Comparison of ENCODE assay signal across 9 mouse cellular contexts in genomic region chr10:103027931-103028252, GRCm38 (mm10). TPM values are rescaled to one million over a fixed set of nuclear protein-coding genes. Genes with fewer than 3 reads are reported as not detected.
A peak's percentile ranks its signal among the peaks of the same experiment; 100 is the strongest.
DNase-seq lines count a peak whose midpoint lies in the region; ATAC-seq lines count a peak whose summit lies in the region.
"Had no signal": no experiment of that assay in that cellular context is flagged by ENCODE, and none has a peak within 500 bp of the region (broad histone marks: within the 10 kb centered on the region; RNA-seq: fewer than 3 reads in every experiment).

No protein-coding gene starts in this region.

- no peak for DNase-seq in neural tube, embryonic 11.5 days (ENCODE audit: low spot score)
- no peak for DNase-seq in neural tube, embryonic 10.5 days (ENCODE audit: extremely low spot score, low spot score)
- peak; percentile 74 for DNase-seq in limb, embryonic 11.5 days (ENCODE audit: low spot score)
- no peak for DNase-seq in urinary bladder, postnatal 25 days (ENCODE audit: low spot score)
- DNase-seq: thymus, postnatal 14 days had no signal

- H3K27ac ChIP-seq in neural tube, embryonic 11.5 days (ENCODE audit: low read depth, low read length), result no peak overlapping the region
- peak overlapping the region; percentile 33 for H3K27ac ChIP-seq in forebrain, embryonic 12.5 days
- no peak overlapping the region for H3K27ac ChIP-seq in limb, embryonic 11.5 days (replicated peaks; ENCODE audit: low read depth, low read length)
- no peak overlapping the region for H3K27ac ChIP-seq in neural tube, embryonic 15.5 days (replicated peaks)

- no peaks in the 10 kb centered on the region for H3K36me3 ChIP-seq in neural tube, embryonic 11.5 days (ENCODE audit: control insufficient read depth, insufficient read depth, low read length)
- no peaks in the 10 kb centered on the region for H3K36me3 ChIP-seq in forebrain, embryonic 12.5 days (replicated peaks)
- H3K36me3 ChIP-seq in limb, embryonic 11.5 days (ENCODE audit: control insufficient read depth, insufficient read depth, low read length), result no peaks in the 10 kb centered on the region
- no peaks in the 10 kb centered on the region for H3K36me3 ChIP-seq in neural tube, embryonic 15.5 days

- no peak for ATAC-seq in neural tube, embryonic 11.5 days (ENCODE audit: insufficient read depth, low FRiP score, low TSS enrichment)
- no peak for ATAC-seq in forebrain, embryonic 12.5 days (ENCODE audit: low FRiP score)
- 0 out of 2 replicates have a peak, but pooled peaks have one; percentile 0 for ATAC-seq in limb, embryonic 11.5 days (ENCODE audit: insufficient number of reproducible peaks, low FRiP score, low TSS enrichment, low read depth)
- no peak; the same call in 1 of the 2 replicates for ATAC-seq in neural tube, embryonic 15.5 days (ENCODE audit: low FRiP score)
- ATAC-seq in activated CD4-positive, CD25-positive, alpha-beta regulatory T cell, adult 4 months, result no peak
- no peak for ATAC-seq in inflammation-experienced regulatory T-cells, adult 6 months

- peak overlapping the region; percentile 52 for H3K4me2 ChIP-seq in neural tube, embryonic 11.5 days (ENCODE audit: low read depth)
- peak overlapping the region; percentile 53 for H3K4me2 ChIP-seq in forebrain, embryonic 12.5 days
- H3K4me2 ChIP-seq in limb, embryonic 11.5 days (ENCODE audit: low read depth, severe bottlenecking), result peak overlapping the region; percentile 60
- H3K4me2 ChIP-seq in neural tube, embryonic 15.5 days, result peak overlapping the region; percentile 52; the same call in 1 of the 2 replicates

- H3K4me3 ChIP-seq in neural tube, embryonic 11.5 days (ENCODE audit: low read depth, low read length), result peak overlapping the region; percentile 35
- H3K4me3 ChIP-seq in forebrain, embryonic 12.5 days (replicated peaks), result peak overlapping the region; percentile 37
- H3K4me3 ChIP-seq in limb, embryonic 11.5 days (ENCODE audit: low read depth, low read length), result peak overlapping the region; percentile 39
- peak overlapping the region; percentile 23; the same call in 1 of the 2 replicates for H3K4me3 ChIP-seq in neural tube, embryonic 15.5 days (replicated peaks)

- WGBS in neural tube, embryonic 11.5 days, result 0% methylated on average over 15 of the region's 15 CpGs
- WGBS in forebrain, embryonic 12.5 days, result under 1% methylated on average over 15 of the region's 15 CpGs
- WGBS in limb, embryonic 11.5 days, result under 1% methylated on average over 15 of the region's 15 CpGs
- under 1% methylated on average over 15 of the region's 15 CpGs for WGBS in neural tube, embryonic 15.5 days

- H3K27me3 ChIP-seq in neural tube, embryonic 11.5 days (ENCODE audit: control insufficient read depth, insufficient read depth, low read length), result peaks cover 72% of the 10 kb centered on the region
- peaks cover 60% of the 10 kb centered on the region for H3K27me3 ChIP-seq in forebrain, embryonic 12.5 days
- peaks cover 25% of the 10 kb centered on the region for H3K27me3 ChIP-seq in limb, embryonic 11.5 days (ENCODE audit: control insufficient read depth, insufficient read depth, low read length)
- H3K27me3 ChIP-seq in neural tube, embryonic 15.5 days (replicated peaks), result peaks cover 62% of the 10 kb centered on the region

- H3K9me3 ChIP-seq in neural tube, embryonic 11.5 days (ENCODE audit: control insufficient read depth, low read length), result no peaks in the 10 kb centered on the region
- H3K9me3 ChIP-seq in forebrain, embryonic 12.5 days, result no peaks in the 10 kb centered on the region
- H3K9me3 ChIP-seq in limb, embryonic 11.5 days (ENCODE audit: control insufficient read depth, low read length), result no peaks in the 10 kb centered on the region
- H3K9me3 ChIP-seq in neural tube, embryonic 15.5 days (replicated peaks), result no peaks in the 10 kb centered on the region

- peaks cover 6% of the 10 kb centered on the region for H3K4me1 ChIP-seq in neural tube, embryonic 11.5 days (ENCODE audit: control insufficient read depth, insufficient read depth, low read length)
- H3K4me1 ChIP-seq in forebrain, embryonic 12.5 days, result peaks cover 20% of the 10 kb centered on the region
- 0 out of 2 replicates have a peak, but pooled peaks cover 6% of the 10 kb centered on the region for H3K4me1 ChIP-seq in limb, embryonic 11.5 days (ENCODE audit: control insufficient read depth, insufficient read depth, low read length)
- H3K4me1 ChIP-seq in neural tube, embryonic 15.5 days, result peaks cover 15% of the 10 kb centered on the region

- no peak overlapping the region for H3K9ac ChIP-seq in neural tube, embryonic 11.5 days (ENCODE audit: low read length)
- 0 out of 2 replicates have a peak overlapping the region, but pooled peaks have one; percentile 21 for H3K9ac ChIP-seq in forebrain, embryonic 12.5 days
- no peak overlapping the region for H3K9ac ChIP-seq in limb, embryonic 11.5 days (ENCODE audit: low read length)
- no peak overlapping the region for H3K9ac ChIP-seq in neural tube, embryonic 15.5 days (replicated peaks)

RNA-seq across cellular contexts. Expression of gene Alx1, which starts 2.1 kb away (rescaled TPM):
- 1.1 and 1.5 TPM in 2 replicates for polyA plus RNA-seq in neural tube, embryonic 11.5 days (2014; fragmentation: Nextera tagmentation; extraction: Ambion mirVana)
- polyA plus RNA-seq in forebrain, embryonic 12.5 days (2016; fragmentation: Nextera tagmentation; extraction: Ambion mirVana), result 28.3 and 31.3 TPM in 2 replicates
- polyA plus RNA-seq in limb, embryonic 11.5 days (2014; fragmentation: Nextera tagmentation; extraction: Ambion mirVana), result 3.9 and 4.3 TPM in 2 replicates
- 0.15 and 0.19 TPM in 2 replicates for polyA plus RNA-seq in neural tube, embryonic 15.5 days (2015; fragmentation: Nextera tagmentation; extraction: Ambion mirVana)
- not detected for polyA plus RNA-seq in activated CD4-positive, CD25-positive, alpha-beta regulatory T cell, adult 4 months (2017; shearing (Covaris generic))
- not detected for polyA plus RNA-seq in inflammation-experienced regulatory T-cells, adult 6 months (2017; shearing (Covaris generic))
